Mouse (Mus musculus) ES-Bruce4 (cell line): ENCODE measurements around the gene Lnx2. TPM values are rescaled to one million over a fixed set of nuclear protein-coding genes. Genes with fewer than 3 reads are reported as not detected.

Source experiments
- H3K27ac ChIP-seq: 2 replicates; pipeline ENCODE4 v1.5.1; 2012; ENCODE audit warnings: low read length, inconsistent platforms; ENCODE audit not compliant: insufficient read depth
- H3K27me3 ChIP-seq: 2 replicates; pipeline ENCODE4 v1.6.1; 2012; ENCODE audit warnings: mild to moderate bottlenecking, low read length, inconsistent platforms; ENCODE audit not compliant: control insufficient read depth, poor library complexity, insufficient read depth, severe bottlenecking
- H3K36me3 ChIP-seq: 2 replicates; pipeline ENCODE4 v1.6.1; 2012; ENCODE audit warnings: inconsistent platforms, mild to moderate bottlenecking, low read length, moderate library complexity; ENCODE audit not compliant: control insufficient read depth, poor library complexity, insufficient read depth, severe bottlenecking
- H3K4me1 ChIP-seq: one replicate; pipeline ENCODE4 v1.8.1; 2011; ENCODE audit warnings: low read length; ENCODE audit not compliant: control insufficient read depth, insufficient read depth
- H3K4me3 ChIP-seq: 2 replicates; pipeline ENCODE4 v1.5.1; 2011; ENCODE audit warnings: low read depth, mild to moderate bottlenecking, low read length
- H3K9ac ChIP-seq: 2 replicates; pipeline ENCODE4 v1.6.1; 2012; ENCODE audit warnings: low read depth, mild to moderate bottlenecking, inconsistent platforms; ENCODE audit not compliant: poor library complexity, severe bottlenecking
- H3K9me3 ChIP-seq: replicated peaks from 2 replicates; pipeline ENCODE4 v1.6.1; 2012; ENCODE audit warnings: mild to moderate bottlenecking, low read length, inconsistent platforms; ENCODE audit not compliant: control insufficient read depth, poor library complexity, insufficient read depth, severe bottlenecking
- CTCF ChIP-seq: IDR thresholded peaks from one replicate; pipeline ENCODE4 v1.8.1; 2011; ENCODE audit warnings: low read depth, low read length
- EP300 ChIP-seq: IDR thresholded peaks from 2 replicates; pipeline ENCODE4 v1.6.1; 2011; ENCODE audit warnings: low read depth, low read length; ENCODE audit not compliant: insufficient read depth
- POLR2A ChIP-seq: IDR thresholded peaks from one replicate; pipeline ENCODE4 v1.8.1; 2011; ENCODE audit warnings: low read length; ENCODE audit not compliant: insufficient read depth
- polyA plus RNA-seq: library from polyadenylated mRNA; stranded (reverse); fragments of >200 nt; gene quantifications from 2 replicates; pipeline ENCODE4 v1.2.4, GENCODE M21; 2011; ENCODE audit warnings: low read depth; ENCODE audit not compliant: missing spikeins, insufficient read depth, insufficient read length

The Lnx2 gene
- polyA plus RNA-seq, 1 experiment: 9.0 TPM

DNA sequence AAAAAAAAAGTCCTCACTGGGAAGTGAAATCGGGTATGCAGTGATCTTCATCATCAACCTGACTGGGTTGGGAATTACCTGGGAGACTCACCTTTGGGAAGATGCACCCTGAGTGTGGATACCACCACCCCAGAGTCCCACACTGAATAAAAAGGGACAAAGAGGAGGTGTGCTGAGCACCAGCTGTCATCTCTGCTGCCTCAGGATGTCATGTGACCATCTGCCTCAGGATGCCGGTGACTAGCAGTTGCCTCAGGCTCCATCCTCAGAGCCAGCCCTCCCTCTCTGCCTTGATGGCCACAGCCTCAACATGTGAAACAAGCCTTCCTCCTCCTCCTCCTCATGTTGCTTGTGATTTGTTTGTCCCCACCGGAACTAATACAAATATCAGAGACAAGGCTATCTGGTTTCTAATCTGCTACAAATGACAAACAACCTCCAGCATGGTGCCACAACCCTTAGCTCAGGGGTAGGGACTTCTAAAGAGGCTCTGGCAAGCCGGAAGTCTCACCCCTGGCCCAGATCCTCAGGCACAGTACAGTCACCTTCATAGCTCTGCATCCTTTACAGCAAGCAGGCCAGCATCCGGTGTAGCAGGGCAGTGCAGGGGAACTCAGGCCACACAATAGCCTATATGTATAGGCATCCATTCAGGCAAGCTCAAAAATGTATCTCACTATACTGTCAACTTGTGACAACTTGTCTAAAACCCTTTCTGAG, 54.7 kb downstream of the Lnx2 start:
- TF ChIP-seq CTCF (no peak), EP300 (no peak), POLR2A (no peak)
- H3K4me1 ChIP-seq: no peaks in the 10 kb centered on the region
- H3K4me3 ChIP-seq: no peak overlapping the region
- no peak overlapping the region for H3K27ac ChIP-seq
- H3K9me3 ChIP-seq: no peaks in the 10 kb centered on the region
- H3K36me3 ChIP-seq: peaks cover 10% of the 10 kb centered on the region
- H3K9ac ChIP-seq: no peak overlapping the region
- no peaks in the 10 kb centered on the region for H3K27me3 ChIP-seq

DNA sequence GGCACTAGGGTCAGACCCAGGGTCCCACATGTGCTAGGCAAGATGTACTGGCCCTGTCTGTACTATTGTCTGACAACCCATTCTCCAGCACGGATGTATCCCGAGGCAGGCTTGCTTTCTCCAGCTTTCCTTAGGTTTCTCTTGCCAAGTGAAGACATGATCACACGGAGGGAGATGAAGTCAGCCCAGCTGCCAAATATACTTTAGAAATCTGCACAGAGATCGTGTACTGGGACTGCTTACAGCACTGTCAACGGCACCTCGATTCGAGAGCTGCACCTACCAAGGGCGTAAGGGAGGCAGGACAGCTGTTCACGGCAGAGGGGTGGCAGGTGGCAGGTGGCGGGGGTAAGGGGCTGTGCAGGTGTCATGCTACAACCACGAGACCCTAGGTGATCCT, 55.8 kb downstream of the Lnx2 start:
- no peak overlapping the region for H3K9ac ChIP-seq
- no peak for TF ChIP-seq POLR2A
- TF ChIP-seq EP300: no peak
- no peak for TF ChIP-seq CTCF
- peaks cover 6% of the 10 kb centered on the region; the same call in 1 of the 2 replicates for H3K36me3 ChIP-seq
- H3K27me3 ChIP-seq: no peaks in the 10 kb centered on the region
- no peak overlapping the region for H3K4me3 ChIP-seq
- H3K4me1 ChIP-seq: no peaks in the 10 kb centered on the region
- no peak overlapping the region for H3K27ac ChIP-seq
- no peaks in the 10 kb centered on the region for H3K9me3 ChIP-seq

DNA sequence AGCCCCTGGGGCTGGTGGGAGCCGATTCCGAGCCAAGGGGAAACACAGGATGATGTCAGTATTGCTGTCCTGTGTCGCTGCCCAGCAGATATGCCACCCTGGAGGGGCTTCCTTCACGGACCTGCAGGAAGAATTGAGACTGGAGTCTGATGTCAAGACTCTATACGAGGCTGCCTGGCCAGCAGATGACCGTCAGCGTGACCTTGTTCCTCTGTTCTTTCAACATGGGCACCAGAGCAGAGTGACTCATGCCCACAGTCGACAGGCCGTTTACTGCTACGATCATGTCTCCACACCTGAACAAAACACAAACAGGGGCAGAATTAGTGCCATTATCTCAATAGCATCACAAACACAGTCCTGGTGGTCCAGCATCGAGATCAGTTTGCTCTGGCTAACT, 57.6 kb downstream of the Lnx2 start:
- H3K4me1 ChIP-seq: no peaks in the 10 kb centered on the region
- no peak overlapping the region for H3K4me3 ChIP-seq
- no peaks in the 10 kb centered on the region for H3K27me3 ChIP-seq
- TF ChIP-seq POLR2A (no peak), EP300 (no peak), CTCF (no peak)
- peaks cover 6% of the 10 kb centered on the region; the same call in 1 of the 2 replicates for H3K36me3 ChIP-seq
- no peak overlapping the region for H3K9ac ChIP-seq
- H3K27ac ChIP-seq: no peak overlapping the region
- H3K9me3 ChIP-seq: no peaks in the 10 kb centered on the region

DNA sequence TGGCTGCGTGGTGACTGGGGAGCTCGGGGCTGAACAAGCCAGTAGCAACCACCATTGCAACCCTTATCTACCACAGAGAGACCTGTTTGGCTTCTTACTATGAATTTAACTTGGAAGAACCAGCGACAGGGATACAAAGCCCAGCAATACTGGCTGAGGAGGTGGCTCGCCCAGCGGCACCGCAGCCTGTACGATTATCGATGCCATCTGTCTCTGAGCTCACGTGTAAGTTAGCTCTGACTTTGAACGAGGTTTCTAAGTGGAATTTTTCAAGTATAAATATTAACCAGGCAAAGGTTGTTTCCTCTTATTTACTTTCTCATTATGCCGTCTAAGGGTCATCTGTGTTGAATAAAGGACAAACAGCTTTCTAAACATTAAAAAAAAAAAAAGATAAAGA, 58.9 kb downstream of the Lnx2 start:
- H3K27me3 ChIP-seq: no peaks in the 10 kb centered on the region
- H3K9ac ChIP-seq: no peak overlapping the region
- no peaks in the 10 kb centered on the region for H3K4me1 ChIP-seq
- H3K27ac ChIP-seq: no peak overlapping the region
- no peaks in the 10 kb centered on the region for H3K9me3 ChIP-seq
- TF ChIP-seq EP300 (no peak), POLR2A (no peak), CTCF (no peak)
- H3K4me3 ChIP-seq: no peak overlapping the region
- peaks cover 6% of the 10 kb centered on the region; the same call in 1 of the 2 replicates for H3K36me3 ChIP-seq

DNA sequence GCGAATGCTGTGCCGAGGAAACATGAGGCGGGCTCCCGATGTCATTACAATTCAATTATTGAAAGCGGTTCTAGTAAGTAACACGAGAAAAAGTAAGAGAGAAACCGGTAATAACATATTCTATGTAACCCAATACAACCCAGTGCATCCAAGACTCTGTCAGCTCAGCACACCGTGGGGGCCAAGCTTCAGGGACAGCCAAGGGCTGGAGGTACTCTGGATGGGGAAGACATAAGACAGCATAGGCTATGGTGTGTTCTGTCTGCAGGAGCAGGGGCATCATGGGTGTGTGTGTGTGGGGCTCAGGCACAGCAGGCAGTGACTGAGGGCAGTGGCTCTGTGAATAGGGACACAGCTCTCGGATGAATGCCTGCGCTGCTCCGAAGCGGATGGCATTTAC, 59.8 kb downstream of the Lnx2 start:
- TF ChIP-seq CTCF (no peak), POLR2A (no peak), EP300 (no peak)
- Histone ChIP-seq H3K27me3 (no peaks in the 10 kb centered on the region), H3K9ac (no peak overlapping the region), H3K4me1 (no peaks in the 10 kb centered on the region), H3K9me3 (no peaks in the 10 kb centered on the region), H3K36me3 (peaks cover 6% of the 10 kb centered on the region; the same call in 1 of the 2 replicates), H3K4me3 (no peak overlapping the region), H3K27ac (no peak overlapping the region)

DNA sequence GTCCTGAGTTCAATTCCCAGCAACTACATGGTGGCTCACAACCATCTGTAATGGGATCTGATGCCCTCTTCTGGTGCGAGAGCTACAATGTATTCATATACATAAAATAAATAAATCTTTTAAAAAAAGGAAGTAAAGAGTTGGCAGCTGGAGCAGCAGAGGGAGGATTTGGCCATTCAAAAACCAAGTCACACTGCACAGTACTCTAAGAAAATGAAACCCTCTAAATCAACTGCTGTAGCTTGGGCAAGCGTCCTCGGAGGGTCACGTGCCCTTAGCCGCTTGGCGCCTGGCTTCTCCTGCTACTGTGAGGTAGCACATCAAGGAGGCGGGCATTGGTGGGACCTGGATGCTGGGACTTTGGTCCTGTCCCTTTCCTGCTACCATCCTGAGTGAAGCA, 61.2 kb downstream of the Lnx2 start:
- no peak overlapping the region for H3K27ac ChIP-seq
- TF ChIP-seq EP300 (no peak), POLR2A (no peak), CTCF (no peak)
- no peak overlapping the region for H3K4me3 ChIP-seq
- no peaks in the 10 kb centered on the region for H3K27me3 ChIP-seq
- H3K4me1 ChIP-seq: no peaks in the 10 kb centered on the region
- peaks cover 6% of the 10 kb centered on the region; the same call in 1 of the 2 replicates for H3K36me3 ChIP-seq
- H3K9me3 ChIP-seq: no peaks in the 10 kb centered on the region
- no peak overlapping the region for H3K9ac ChIP-seq
